Mouse (Mus musculus) liver, embryonic 18 days (tissue): ENCODE measurements around the gene Gnpda2. TPM values are rescaled to one million over a fixed set of nuclear protein-coding genes. Genes with fewer than 3 reads are reported as not detected.

Source experiments
- polyA plus RNA-seq: library from polyadenylated mRNA; depleted of rRNA; stranded (reverse); fragments of >200 nt; gene quantifications from 2 replicates; pipeline ENCODE4 v1.2.3, GENCODE M21; 2012; rRNA removed

Gnpda2 gene
- 3.4 and 3.8 TPM in 2 replicates for polyA plus RNA-seq

DNA sequence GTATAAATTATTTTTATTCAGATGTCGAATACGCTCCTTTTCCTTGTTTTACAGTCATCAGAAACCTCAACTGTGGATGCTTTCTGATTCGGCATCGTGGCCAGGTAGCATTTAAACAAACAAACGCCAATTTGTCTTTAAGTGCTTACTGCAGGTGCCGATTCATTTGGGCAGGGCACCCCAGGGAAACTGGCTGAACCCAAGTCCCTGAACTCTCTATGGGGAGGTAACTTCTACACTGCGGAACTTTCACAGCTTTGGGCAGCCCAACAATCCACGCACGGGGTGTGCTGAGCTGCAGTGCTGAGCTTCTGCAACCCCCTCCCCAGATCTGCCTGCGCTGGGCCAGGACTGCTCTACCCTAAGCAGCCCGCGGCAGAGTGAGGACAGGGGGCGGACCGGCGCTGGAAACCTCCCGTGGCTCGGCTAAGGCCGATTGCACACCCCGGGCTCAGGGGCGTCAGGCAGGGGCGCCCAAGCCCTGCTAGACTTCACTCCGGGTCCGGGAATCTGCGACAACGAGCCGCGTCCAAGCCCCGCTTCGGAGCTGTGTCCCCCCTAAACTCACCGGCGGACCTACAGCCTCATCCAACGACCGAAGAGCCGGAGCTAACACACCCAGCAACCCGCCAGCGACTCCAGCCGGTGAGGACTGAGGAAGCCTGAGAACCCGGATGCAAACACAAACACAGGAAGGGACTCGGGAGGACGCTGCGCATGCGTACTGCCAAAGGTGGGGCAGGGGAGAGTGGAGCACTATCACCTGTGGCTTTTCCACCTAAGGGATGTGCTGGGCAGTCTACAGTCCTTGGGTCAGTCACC, at the start of gene Gnpda2:
Gnpda2 (minus strand) TSS at position 701 of the 822 bp plus-strand sequence.

DNA sequence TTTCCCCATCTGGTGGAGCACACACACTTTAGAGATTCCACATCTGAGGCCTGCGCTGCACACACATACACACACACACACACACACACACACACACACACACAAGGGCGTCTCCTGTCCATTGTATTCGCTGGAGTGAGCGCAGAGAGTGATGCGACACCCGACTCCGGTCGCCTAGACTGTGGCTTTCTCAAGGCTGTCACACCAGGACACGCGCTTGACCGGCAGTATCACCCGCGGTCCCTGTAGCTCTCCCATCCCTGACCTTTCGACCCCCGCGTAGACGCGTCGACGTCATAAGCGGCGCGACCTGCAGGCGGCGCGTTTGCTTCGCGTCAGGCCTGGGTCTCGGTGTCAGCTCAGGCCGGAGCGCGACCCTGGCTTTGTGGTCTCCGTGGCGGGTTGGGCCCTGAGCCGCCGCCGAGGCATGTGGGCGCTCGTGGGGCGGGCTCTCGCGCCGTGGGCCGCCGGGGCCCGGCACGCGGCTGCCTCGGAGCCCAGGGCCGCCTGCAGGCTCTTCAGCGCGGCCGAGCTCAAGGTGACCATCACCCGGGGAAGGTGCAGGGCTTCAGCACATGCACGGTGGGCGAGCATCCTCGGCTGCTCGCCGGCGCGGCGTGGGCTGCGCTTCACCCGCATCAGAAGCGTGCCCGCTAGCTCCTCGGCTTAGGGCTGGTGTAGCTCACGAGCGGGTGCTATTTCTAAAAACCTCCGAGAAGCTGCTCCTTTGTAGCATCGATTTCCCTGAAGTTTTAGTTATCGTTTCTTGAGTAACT, 35.3 kb downstream of the Gnpda2 start, which contains the start of gene Guf1:
Guf1 (plus strand) TSS at position 296 of the 776 bp plus-strand sequence.

DNA sequence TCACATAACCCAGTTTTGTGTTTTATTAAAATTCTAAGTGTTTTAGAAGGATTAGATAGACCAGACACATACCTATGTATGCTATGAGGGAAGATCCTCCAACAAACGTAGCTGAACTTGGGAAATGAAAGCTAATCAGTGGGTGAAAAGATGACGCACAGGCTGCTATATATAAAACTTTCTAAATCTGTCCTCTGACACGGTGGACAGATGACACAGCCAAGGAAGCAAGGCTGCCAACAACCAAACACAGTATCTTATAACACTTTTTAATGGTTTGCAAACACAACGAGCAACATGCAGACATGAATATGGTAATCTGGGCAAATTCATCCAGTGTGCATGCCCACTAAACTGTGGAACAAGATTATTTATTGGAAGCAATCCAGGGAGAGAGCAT, 49.7 kb downstream of the Gnpda2 start, which contains the start of gene Yipf7:
Yipf7 (minus strand) TSS at position 160 of the 400 bp plus-strand sequence.

Other genes starting within 250 kb of the Gnpda2 start
- not detected in 2 replicates for gene Yipf7, start 49.7 kb downstream of the Gnpda2 start, polyA plus RNA-seq
- 9.2 and 10.7 TPM in 2 replicates for gene Guf1, start 35.4 kb downstream of the Gnpda2 start, polyA plus RNA-seq